Mouse (Mus musculus) bone marrow macrophage, adult 2 months (primary cell): Measurements from ENCODE around the gene Phf2.

Source experiments
- CTCF ChIP-seq: IDR thresholded peaks from 2 replicates; pipeline ENCODE4 v1.5.1; 2012; ENCODE audit warnings: low read depth, mild to moderate bottlenecking, low read length, moderate library complexity
- POLR2A ChIP-seq: IDR thresholded peaks from 2 replicates; pipeline ENCODE4 v1.6.1; 2012; ENCODE audit warnings: mild to moderate bottlenecking, low read depth, low read length, borderline replicate concordance

GRCm38 (mm10) chr13:48911426-48911825 is 40.5 kb upstream of the Phf2 start:
- TF ChIP-seq CTCF: no peak
- TF ChIP-seq POLR2A: no peak
